Mouse (Mus musculus): ENCODE results near the gene Fam92b.

The Fam92b gene

DNA sequence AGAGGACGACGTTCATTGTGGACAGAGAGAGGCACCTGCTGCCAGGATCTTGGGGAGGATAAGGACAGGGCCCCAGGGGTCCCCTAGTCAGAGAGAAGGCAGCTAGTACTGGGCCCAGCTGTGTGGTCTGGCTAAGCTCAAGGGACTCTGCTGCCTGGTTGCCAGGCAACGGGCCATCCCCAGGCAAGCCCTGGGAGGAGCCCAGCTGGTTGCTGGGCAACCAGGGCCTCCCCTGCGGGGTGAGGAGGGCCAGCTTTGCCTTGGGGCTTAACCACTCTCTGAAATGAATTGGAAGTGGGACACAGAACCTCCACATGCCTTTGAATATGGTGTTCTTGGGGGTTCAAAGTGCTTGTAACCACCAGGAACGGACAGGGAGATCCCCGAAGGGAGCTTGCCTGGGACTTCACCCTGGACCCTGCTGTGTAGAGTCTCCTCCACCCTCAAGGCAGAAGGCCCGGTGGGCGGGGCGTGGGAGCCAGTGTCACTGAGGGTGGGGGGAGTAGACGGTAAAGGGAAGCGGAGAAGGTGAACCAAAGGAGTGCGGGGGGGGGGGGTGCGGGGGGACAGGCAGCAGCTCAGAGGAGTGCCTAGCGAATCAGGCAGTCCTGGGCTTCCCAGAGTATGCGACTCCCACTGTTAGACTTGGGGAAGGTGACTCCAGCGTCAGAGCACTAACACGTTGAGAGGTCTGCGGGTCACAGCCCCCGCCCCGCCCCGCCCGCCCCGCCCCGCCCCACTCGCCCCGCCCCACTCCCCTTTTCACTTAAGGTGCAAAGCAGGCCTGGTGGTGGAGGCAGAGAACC lies at the start of gene Fam92b:
Gene Fam92b (minus strand): TSS at position 149 of the 806 bp plus-strand sequence.
- WGBS: 5% methylated on average over 21 of the region's 26 CpGs

DNA sequence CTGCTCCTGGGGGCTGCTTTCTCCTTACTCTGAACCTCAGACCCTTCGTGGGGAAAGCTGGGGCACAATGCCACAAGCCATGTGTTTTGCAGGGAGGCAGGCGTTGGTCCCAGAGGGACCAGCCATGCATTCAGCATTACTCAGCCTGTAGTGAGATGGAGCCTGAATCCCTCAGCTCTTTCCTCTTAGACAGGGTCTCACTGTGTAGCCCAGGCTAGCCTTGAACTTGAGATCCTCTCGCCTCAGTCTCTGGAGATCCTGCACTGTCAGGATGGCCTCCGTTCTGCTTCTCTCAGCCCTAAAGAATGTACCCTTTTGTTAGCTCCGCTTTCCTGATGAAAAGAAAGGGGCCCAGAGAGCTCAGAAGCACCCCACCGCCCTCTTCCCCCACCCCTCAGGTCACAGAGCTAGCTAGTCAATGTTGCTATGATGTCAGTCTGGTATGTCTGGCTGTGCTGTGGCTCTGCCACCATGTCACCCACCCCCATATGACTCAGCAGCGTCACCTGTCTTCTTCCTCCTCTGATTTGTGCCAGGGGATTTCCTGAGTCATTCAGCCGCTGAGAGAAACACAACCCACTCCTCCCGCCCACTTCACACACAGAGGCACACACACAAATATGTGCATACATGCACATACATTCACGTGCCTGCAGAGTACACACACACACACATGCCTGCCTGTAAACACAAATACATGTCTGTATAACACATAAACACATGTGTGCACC lies 48.3 kb upstream of the Fam92b start:
- 49% methylated on average over 10 of the region's 10 CpGs for WGBS

DNA sequence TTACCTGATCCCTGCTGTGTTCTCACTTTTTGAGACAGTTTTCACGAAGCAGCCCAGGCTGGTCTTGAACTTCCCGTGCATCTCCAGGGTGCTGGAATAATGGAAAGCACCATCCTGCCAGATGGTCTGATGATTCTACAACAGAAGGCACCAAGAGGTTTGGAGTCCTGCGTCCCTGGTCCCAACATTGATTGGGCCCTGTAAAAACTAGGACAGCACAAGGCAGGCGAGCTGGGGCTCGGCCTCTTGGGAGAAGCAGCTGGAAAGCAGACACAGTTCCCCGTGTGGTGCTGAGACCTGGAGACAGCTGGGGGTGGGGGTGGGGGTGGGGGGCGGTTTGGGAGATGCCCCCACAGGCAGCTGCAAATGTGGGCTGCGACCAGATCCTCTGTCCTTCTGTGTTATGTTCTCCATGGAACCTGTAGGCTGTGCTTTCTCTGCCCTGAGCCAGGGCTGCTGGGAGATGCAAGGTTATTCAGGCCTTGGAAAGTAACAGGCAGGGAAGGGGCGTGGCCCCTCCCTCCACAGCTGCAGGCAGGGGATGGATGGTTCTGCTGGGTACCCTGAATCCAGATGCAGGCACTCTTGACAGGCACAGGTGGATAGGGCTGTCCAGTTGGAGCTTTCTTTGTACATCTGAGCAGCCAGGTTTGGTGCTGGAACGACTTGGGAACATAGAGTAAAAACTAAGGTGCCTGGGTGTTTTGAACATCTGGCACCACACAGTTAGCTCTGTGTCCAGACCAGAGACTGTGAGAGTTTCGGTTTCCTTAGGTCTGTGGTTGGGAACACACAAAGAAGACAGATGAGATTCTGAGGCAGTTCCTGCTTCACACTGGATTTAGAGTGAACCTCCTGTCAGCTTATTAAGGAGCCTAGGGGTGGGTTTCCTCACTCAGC lies 47.5 kb upstream of the Fam92b start:
- 58% methylated on average over 11 of the region's 11 CpGs for WGBS

DNA sequence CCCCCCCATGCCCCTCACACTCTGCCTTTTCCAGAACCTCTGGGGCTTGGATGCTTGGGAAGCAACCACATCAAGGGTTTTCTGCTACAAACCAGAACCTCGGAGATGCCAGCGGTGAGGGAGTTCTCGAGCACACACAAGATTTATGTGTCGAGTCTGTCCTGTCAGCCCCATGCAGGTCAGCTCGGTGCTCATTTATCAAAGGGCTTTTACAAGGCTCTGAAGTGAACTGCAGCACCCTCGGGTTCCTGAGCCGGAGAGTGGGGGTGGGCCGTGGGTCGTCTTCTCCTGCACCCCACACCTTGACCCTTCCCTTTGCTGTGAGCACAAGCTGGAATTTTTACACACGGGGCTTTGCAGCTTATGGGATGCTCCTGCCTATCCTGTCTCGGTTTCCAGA lies 45.3 kb upstream of the Fam92b start:
- 88% methylated on average over 11 of the region's 11 CpGs for WGBS

DNA sequence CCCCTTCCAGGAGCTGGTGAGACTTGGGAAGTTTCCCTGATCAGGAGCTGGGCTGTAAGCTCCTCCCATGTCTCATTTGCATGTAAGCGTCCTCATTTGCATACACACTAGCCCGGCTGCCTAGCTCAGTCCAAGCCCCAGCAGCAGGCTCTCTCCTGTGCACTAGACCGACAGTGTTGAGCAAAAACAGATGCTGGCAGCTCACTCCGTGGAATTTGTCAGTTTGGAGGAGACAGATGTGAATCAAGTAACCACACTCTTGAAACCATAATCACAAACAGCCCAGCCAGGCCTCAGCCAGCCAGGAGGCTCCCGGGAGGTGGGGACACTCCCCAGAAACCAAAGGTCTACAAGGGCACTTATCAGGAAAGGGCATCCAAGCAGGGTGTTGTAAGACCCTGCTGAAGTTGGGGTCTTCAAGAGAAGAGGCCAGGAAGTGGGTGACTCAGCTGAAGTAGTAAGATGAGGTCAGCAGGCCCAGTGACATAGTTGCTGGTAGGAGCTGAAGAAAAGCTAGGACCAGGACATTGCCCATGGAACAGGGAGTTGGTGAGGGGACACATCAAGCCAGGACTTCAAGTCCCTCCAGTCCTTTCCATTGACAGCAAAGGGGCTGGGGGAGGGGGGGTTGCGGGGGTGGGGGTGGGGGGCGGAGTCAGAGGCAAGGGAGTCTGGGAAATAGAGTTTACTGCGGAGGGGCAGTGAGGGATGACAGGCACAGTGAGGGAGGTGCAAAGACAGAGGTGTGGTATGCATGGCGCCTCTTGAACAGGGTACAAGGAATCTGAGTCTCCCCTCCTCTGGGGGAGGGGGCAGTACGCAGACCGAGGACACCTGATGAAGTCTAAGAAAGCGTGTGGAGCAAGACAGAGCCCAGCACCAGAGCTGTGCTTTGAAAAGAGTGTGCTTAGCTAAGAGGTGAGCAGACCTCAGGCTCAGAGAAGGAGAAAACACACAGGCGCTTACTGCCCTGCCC lies 39.9 kb upstream of the Fam92b start:
- 36% methylated on average over 13 of the region's 13 CpGs for WGBS

DNA sequence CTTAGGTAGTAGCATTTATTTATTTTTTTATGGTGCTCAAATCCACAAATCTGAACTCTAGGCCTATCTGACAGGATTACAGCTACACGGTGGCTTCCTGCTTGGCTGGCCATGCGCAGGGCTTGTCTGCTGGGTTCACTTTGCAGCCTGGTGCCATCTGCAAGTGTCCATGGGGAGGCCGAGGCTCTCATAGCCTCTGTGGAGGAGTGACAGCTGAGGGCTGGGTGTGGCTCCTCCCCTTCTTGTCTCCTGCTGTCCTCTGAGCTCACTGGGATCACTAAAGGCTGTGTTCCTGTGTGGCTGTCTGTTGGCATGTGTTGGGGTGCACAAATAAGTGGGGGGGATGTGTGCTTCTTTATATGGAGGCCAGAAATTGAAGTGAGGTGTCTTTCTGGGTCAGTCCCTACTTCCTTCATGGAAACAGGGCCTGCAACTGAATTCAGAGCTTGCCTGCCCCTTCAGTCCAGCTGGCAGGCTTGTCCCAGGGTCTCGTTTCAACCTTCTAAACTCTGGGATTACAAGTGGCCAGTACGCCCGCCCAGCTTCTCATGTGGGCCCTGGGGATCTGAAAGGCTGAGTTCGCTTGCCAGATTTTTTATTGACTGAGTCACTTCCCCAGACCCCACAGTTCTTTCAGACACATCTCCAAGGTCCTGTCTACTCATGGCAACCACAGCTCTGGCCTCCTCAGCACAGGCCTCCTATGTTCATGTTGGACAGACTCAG lies 38.3 kb upstream of the Fam92b start:
- 73% methylated on average over 7 of the region's 7 CpGs for WGBS

DNA sequence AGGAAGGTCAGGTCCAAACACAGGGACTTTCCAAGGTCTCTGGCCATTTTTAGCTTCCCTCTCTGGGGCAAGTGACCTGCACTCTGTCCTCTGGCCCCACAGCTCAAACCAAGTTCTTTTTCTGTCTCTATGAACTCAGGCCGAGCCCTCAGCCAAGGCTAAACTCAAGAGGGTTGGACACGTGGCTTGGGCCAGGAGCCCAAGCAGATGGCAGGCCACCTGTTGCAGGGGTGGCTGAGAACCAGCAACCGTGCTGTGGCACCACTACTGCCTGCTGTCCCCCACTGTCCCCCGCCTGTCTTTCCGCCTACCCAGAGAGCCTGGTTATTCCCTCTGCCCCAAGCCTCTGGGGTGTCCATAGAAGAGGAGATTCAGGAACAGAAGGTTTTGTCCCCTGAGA lies 36.7 kb upstream of the Fam92b start:
- WGBS: 46% methylated on average over 5 of the region's 5 CpGs

DNA sequence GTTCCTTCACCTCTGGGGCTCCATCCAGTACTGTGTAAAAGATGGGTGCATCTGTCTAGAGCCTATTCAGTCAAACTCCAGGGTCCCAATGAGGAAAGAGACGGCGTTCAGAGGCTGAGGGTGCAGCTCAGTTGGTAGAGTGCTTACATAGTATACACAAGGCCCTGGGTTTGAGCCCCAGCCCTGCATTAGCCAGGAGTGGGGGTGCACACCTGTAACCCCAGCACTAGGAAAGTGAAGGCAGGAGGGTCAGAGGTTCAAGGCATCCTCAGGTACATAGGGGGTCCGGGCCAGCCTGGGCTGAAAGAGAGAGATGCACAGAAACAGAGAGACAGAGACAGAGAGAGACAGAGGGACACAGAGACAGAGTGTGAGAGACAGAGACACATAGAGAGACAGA lies 36.0 kb upstream of the Fam92b start:
- 95% methylated on average over 3 of the region's 3 CpGs for WGBS

DNA sequence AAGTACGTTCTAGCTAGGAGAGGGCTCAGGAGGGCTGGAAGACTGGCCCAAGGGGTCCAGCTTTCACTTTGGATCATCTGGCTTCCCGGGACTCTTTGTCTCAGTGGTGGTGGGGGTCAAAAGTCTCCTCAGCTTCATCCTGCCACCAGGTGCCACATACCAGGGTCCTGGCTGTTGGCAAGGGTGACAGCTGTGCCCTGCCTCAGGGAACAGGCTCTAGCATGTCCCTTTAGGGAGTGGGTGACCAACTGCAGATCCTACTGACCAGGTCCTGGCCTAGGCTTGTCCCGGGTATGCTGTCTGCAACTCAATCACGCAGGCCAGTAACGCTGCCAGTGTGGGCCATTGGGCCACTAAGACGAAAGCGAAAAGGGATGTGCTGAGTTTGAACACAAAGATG lies 35.3 kb upstream of the Fam92b start:
- WGBS: 91% methylated on average over 7 of the region's 7 CpGs

DNA sequence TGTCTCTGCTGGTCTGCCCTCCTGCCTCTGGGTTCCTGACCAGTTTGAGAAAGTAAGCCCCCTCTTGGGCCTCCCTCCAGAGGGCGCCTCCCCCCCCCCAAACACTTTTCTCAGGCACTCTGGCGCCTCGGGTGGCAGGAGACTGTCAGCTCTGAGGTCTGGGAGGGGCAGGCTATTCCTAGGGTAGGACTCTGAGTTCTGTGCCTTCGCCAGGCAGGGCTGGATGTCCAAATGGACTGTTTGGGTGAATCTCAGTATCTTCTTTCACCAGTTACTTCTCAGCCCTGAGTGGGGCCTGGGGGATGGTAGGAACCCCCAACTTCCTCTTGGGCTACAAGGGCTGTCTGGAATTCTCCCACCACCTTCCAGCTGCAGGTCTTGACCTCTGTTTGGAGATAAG lies 34.1 kb upstream of the Fam92b start:
- WGBS: 50% methylated on average over 4 of the region's 4 CpGs

DNA sequence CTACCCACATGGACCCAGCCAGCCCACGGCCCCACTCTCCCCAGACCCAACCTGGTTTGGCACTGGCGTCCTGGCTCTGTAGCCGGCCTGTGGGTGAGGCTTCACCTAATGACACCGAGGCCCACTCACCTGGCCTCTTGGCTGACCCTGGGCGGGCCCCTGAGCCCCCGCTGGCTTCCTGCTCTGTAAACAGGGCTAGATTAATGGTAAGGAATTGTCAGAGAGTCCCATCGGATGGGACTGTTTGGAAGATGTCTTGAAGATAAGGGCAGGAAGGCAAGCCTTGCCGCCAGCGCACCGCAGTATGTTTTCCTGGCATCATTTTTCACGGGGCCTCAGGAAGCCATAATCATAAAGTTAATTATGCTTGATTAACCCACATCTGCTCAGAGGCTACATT lies 30.8 kb upstream of the Fam92b start:
- 78% methylated on average over 11 of the region's 11 CpGs for WGBS

DNA sequence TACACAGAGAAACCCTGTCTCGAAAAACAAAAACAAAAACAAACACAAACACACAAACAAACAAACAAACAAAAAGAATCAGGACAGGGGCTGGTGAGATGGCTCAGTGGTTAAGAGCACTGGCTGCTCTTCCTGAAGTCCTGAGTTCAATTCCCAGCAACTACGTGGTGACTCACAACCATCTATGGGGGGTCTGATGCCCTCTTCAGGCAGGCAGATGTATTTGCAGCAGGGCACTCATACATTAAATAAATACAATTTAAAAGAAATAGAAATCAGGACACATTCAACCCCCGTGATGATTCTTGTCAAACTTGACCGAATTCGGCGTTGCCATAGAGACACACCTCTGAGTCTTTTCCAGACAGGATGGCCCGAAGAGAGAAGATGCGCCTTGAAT lies 30.1 kb upstream of the Fam92b start:
- 93% methylated on average over 8 of the region's 8 CpGs for WGBS

DNA sequence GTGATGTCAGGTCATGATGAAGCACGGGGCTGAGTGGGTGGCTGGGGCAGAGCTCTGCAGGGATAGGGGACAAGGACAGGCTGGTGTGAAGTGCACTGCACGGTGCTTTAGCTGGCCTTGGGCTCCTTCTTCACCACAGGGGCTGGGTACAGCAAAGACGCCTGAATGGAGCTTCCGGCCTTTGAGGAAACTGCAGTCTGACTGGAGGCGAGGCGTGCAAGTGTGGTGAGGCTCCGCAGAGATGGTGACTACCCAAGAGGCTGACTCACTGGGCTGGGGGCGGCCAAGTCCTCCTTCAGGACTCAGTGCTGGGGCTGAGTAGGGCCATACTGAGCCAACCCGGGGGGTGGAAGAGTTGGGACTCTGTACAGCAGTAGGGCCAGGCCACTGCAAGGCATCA lies 28.6 kb upstream of the Fam92b start:
- 71% methylated on average over 9 of the region's 9 CpGs for WGBS

DNA sequence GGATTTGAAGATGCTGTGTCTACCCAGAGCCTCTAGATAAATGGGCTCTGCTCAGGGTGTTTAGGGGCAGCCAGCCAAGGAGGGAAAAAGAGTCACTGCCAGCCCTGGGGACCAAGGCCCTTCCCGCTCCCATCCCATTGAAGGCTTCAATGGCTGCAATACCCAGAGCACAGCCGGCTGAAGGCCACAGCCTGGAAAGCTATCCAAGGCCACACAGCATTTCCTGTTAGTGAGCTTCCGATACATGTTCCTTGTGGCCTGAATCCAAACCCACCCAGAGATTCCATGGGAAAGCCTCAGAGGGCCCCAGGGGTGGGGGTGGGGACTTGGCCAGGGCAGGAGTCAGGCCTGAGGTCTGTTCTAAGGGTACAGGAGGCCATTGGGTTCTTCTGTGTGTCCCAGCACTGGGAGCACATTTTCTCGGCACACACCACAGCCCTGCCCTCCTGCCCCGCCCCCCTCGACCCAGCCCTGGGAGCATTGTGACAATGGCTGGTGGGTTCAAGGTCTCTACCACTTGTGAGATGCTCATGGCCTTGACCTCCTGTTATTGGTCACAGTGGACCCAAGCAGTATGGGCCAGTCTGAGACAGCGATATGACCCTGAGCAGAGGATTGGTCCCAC lies 27.6 kb upstream of the Fam92b start:
- WGBS: 73% methylated on average over 7 of the region's 7 CpGs

DNA sequence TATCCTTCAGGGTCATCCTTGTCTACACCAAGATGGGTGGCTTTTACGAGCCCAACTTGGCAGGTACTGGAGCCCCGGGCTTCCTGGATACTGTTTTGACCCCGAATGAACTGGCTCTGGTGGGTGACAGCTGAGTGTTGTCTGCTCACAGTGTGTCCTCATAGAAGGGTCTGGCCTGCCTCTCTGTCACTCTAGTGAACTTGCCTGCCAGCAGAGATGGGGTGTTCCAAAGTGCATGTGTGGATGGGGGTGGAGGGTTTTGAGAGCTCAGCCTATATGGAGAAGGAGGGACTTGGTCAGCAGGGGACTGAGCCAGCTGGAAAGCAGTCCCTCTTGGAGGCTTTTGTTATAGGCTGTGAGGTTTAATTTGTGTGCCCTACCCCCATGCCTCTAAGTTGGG lies 25.3 kb upstream of the Fam92b start:
- WGBS: 85% methylated on average over 3 of the region's 3 CpGs

DNA sequence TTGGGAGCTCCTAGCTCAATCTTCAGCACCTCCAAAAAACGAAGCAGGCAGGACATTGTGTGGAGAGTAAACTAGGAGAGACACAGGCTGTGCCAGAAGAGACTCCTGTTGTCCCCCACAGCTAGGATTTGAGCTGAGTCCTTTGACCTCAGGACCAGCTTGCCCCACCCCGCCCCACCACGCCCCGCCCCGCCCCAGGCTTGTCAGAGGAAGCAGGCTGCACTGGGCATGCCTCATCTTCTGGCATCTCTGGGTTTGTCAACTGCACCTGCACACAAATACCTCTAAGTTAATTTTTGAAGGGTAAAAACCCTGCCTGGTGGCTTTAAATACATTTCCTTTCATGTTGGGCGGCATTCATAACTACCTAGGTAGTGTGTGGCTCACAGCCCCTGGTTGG lies 24.1 kb upstream of the Fam92b start:
- WGBS: 93% methylated on average over 6 of the region's 6 CpGs

DNA sequence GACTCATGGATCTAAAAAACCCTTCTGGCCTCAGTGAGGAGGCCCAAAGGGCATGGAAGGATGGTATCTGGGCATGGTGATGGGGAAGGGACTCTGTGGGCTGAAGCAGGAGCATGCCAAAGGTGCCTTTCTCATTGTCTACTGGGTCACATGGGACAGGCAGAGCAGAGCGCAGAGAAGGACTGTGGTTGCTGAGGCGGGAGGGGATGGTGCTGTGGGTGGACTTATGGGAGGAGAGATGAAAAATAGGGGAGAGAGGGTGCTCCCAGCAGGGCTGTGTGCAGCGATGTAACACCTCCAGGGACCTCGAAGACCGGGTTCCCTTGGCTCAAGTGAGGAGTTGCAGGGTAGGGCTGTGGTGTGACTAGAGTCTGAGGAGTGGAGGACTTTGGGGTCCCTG lies 14.9 kb upstream of the Fam92b start:
- 98% methylated on average over 5 of the region's 5 CpGs for WGBS

DNA sequence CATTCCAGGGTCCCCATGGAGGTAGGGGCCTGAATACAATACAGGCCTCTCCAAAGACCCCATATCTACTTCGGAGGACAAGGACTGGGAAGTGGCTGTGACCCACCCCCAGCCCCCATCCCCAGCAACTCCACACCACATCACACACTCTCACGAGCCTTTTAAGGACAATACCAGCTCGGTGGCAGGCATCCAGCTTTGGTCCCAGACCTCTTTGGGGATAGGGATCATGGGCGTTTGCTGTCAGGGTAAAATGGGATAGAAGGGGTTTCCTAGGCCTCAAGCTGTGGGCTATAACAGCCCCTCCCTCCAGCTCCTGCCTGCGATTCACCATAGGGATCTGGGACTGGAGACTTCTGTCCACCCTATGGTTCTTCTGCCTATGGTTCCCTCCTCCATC lies 14.4 kb upstream of the Fam92b start:
- WGBS: 59% methylated on average over 5 of the region's 5 CpGs

DNA sequence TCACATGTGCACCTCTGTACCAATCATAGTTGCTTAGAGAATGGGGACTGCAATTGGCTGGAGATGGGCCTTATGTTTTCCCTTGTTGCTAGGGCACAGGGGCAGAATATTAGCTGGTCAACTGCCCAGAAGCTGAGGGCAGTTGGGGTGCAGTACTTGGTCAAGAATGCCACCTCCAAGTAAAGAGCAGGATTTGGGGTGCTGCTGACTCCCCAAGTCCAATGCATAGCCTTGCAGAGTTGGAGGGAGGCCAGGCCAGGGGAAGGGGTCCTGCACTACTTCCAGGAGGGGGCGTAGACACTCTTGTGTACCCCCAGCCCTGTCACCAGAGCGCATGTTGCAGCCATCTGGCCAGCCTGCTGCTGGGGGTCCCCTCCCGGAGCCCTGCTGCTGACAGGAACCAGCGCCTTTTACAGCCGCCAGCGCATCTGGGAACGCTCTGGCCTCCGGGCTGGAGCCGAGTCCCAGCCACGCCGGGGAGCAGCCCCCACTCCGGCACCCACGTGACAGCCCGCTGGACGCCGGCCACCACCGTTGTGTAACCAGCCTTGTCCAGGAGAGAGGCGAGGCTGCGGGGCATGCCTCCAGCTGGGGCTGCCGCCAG lies 13.6 kb upstream of the Fam92b start:
- WGBS: 11% methylated on average over 20 of the region's 20 CpGs

All from cerebral cortex, adult 2 months (tissue).